Mouse (Mus musculus) frontal cortex, postnatal 25 days (tissue): ENCODE results near the gene Slc25a33.

ENCODE experiments used
- DNase-seq, 2 experiments: peaks; one replicate each; pipeline ENCODE4 v3.0.0; 2022; ENCODE audit warnings: low spot score in 2 of 2

Gene Slc25a33

DNA sequence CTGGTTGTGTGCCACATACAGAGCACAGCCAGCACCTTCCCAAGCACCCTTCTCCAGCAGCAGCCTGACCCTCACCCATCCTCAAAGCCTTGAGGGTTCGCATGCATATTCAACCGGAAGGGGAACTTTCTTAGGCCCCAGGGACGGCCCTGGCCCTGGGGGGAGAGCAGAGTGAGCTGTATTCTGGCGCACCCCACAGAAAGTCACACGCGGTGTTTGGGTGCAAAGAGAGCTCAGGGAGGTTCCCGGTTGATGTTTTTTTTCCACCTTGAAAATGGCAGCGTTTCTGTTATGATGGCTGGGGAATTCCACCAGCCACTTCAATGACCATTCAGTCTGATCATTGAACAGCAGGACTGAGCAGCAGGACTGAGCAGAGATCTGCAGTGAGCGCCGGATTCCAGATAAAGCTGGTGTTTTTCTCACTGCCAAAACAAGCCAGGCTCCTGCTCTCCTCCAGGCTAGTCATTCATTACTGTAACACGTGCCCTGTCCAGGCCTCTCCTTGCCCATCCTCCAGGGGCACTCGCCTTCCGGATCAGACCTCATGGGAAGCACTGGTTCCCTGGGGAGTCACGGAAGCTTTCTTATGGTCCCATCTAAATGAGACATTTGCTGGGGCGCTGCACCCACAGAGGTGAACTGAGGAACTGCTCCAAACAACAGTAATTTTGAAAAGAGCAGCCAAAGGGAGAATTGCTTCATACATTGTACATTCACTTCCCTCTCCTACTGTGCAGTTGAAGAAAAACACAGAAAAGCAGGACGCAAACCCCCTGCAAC, 77.7 kb downstream of the Slc25a33 start:
- no peak for DNase-seq
